Mouse (Mus musculus) spleen, adult 12 weeks (tissue): ENCODE measurements around the gene Cidec.

Source experiments
- DNase-seq: peaks from one replicate; pipeline ENCODE4 v3.0.0; 2022; ENCODE audit warnings: low spot score

Gene Cidec

DNA sequence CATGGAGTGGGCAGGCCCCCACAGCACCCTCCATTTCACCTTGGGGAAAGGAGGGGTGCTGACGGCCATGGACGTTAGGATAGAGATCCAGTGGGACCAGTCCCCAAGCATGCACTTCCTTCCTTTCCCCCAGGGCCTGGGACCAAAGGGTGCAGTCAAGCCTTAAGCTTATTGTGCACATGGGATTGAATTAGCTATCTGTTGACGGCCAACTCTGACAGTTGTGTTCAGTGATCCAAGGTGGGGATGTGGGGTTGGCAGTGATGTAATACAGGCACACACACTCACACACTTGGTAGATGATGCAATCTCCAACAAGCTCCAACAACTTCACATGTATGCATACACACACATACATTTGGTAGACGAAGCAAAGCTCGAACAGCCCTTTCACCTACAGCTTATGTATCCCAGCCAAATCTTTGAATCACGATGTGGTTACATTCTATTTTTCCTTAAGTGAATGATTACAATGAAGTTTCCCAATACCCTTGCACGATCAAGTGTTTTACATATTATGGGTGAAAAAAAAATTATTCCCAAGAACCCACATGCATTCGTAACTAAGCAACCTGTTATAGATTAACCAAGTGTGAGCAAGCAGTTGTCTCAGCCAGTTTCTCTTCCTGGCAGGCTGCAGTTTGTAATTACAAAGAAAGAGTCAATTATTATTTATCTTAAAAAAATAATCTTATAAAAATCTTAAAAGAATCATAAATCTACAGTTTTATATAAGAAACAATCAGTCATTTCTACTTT lies 8.8 kb upstream of the Cidec start:
- DNase-seq = no peak

GRCm38 (mm10) chr6:113443091-113443490 lies 7.5 kb upstream of the Cidec start:
- DNase-seq = no peak

DNA sequence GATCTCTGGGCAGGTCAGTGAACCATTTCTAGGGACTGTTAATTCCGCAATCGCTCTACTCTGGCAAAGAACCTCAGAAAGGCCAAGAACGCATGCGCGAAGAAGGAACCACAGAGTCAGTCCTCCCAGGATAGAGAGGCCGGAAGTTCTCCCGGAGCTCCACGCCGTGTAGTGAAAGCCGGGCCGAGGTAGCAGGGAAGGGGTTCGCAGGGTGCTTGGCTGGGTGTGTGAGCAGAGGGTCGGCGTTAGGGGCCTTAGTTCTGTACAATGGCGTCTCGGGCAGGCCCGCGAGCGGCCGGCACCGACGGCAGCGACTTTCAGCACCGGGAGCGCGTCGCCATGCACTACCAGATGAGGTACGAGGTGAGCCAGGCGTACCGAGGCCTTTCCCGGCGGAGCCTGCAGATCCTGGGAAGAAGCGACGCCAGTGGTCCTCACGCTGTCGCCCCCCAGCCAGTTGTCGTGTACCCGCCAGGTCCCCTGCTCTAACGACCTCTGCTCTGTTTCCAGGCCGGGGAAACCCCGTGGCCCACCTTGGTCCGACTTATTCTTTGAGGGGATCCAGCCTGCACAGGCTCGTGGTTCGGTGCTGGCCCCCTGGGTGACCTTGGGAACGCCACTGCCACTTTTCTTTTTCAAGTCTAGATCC lies 7.0 kb upstream of the Cidec start, which contains the start of gene Jagn1:
Jagn1 (plus strand) TSS at position 128 of the 649 bp plus-strand sequence.
- DNase-seq = peak; percentile 84

DNA sequence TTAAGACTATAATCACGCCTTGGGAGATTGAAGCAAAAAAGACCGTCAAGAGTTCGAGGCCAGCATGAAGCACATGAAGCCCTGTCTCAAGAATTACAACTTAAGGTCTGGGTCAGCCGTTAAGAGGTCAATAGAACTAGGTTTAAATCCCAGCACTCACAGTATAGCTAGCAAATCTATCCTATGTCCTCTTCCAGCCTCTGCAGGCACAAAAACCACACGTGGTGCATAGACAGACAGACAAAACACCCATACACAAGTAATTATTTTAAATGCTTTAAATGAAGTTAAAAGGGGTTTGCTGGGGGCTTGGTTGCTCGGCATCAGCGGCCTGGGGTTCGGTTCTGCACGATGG lies 6.5 kb upstream of the Cidec start:
- DNase-seq = no peak

GRCm38 (mm10) chr6:113441147-113441680 lies 5.7 kb upstream of the Cidec start:
- peak; percentile 73 for DNase-seq

DNA sequence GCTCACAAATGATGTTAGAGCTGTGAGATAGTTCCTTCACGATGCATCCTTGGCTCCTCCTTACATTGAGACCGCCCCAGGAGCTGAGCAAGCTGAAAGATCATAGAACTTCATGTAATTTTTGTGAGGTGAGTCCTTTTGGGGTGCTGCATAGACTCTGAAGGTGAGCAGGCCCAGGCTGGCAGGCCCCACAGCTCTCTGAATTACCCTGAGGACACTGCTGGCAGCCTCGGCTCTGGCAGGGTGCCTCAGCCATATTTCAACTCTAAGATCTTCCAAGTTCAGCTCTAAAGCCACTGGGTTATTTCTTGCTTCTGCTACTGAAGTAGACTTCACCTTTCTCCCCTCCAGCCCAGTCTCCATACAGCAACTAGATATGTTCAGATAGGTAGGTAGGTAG lies 5.1 kb upstream of the Cidec start:
- DNase-seq = no peak

GRCm38 (mm10) chr6:113438721-113439430 lies 3.3 kb upstream of the Cidec start:
- DNase-seq = no peak

- no peak for DNase-seq
Observed at GRCm38 (mm10) chr6:113437135-113437534, 1.6 kb upstream of the Cidec start.

DNA sequence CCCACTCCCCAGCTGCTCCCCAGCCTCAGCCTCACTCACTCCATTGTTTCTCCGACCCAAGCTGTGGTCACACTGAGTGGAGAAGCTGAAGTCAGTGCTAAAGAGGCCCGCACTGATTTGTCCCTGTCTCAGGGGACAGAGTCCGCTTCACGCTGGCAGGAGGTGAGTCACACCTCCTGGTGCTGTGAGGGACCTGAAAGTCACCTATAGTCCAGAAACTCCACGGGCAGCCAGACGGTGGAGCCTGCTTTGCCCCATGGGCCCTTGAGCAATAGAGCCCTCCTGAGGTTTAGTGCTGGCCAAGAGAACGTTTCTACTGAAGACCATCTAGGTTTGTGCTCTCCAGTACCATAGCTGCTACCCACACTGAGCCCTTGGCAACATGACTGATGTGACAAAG lies 869 bp downstream of the Cidec start:
- DNase-seq = no peak

DNA sequence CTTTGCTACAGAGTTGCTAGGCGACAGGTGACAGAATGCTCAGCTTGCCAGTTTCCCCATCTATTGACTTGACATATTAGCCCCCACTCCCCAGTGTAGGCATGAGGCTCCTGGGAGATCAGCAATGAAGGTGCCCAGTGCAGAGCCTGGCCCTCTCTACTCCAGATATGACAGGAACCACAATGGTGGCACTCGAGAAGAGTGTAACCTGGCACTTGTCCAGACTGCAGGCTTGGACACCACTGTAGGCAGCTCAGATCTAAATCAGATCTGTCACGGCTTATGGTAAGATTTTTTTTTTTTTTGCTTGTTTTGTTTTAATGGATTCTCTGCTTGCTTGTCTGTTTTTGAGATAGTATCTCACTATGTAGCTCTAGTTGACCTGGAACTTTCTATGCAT lies 1.9 kb downstream of the Cidec start:
- no peak for DNase-seq

- no peak for DNase-seq
Observed at GRCm38 (mm10) chr6:113431801-113432200, 3.8 kb downstream of the Cidec start.

DNA sequence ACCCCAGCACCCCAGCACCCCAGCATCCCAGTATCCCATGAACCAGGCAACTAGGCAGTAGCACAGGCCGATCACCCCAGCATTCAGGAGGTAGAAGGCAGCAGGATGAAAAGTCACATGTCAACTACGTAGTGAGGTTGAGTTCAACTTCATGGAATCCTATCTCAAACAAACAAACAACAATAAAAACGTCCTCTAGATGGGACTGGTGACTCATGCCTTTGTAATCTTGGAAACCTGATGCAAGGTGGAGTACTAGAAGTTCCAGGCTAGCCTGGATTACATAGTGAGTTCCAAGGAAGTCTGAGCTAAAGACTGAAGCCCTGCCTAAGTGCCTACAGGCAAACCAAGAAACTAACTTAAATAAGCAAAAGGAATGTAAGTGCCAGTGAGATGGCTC lies 4.7 kb downstream of the Cidec start:
- DNase-seq = no peak

DNA sequence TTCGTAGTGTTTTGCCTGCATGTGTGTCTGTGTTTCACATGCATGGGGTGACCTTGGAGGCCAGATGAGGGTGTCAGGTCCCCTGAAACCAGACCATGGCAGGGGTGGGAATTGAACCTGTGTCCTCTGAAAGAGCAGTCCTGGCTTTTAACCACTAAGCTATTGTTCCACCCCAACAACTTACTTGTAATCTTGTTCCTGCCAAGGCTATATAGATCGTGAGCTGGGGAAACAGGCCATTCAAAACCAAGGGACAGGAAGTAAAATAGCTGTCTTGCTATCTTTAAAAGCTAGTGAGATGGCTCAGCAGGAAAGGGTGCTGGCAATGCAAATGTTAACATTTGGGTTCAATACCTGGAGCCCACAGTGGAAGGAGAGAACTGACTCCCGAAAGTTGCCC lies 5.6 kb downstream of the Cidec start:
- no peak for DNase-seq

- no peak for DNase-seq
Observed at GRCm38 (mm10) chr6:113428006-113428405, 7.6 kb downstream of the Cidec start.

GRCm38 (mm10) chr6:113427397-113427796 lies 8.2 kb downstream of the Cidec start:
- DNase-seq = peak; percentile 29

DNA sequence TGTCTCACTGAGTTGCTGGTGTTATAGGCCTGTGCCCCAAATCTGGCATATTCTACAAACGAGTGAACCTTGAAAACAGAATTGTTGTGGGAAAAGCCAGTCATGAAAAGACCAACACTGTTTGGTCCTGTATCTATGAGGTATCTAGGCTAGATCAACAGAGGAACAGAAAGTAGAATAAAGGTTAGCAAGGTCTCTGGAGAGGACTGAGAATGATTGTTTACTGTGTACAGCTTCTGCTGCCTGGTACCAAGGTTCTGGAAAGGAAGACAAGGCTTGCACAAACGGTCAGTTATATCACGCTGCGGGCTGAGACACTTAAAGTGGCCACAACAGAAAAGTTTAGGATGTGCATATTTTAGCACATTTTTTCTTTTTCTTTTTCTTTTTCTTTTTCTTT lies 8.9 kb downstream of the Cidec start:
- DNase-seq = no peak

DNA sequence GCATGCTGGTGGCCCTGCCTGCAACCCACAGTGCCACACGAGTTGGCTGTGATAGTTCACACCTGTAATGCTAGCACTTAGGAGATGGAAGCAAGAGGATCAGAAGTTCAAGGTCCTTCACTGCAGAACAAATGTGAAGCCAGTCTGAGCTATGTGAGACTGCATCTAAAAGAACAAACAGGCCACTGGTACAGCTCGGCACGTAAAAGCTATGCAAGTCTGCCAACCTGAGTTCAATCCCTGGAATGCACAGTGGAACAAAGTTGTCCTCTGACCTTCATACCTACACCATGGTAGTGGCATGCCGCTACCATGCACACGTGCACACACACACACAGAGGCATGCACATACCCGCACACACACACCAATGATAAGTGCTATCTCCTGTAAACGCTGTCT lies 11.4 kb downstream of the Cidec start:
- DNase-seq = no peak

GRCm38 (mm10) chr6:113423000-113423399 lies 12.6 kb downstream of the Cidec start:
- DNase-seq = no peak

DNA sequence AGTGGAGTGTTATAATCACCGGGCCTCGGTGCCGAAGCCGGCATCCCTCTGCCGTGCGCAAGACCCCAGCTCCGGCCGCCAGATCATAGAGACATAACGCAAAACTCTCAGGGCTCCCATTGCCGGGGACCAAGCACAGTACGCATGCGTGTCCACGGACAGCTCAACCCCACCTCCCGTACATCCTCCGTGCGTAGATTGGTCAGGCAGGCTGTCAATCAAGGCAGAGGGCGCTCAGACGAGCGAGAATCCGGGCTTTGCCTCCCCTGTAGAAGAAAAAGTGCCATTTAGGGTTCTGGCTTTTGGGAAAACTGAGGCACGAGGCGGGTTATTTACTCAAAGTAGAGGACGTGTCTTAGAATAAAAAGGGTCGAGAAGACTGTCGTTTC lies 16.4 kb downstream of the Cidec start, which contains the start of gene Rpusd3:
Rpusd3 (minus strand) TSS at position 142 of the 389 bp plus-strand sequence.
- DNase-seq = peak; percentile 95

DNA sequence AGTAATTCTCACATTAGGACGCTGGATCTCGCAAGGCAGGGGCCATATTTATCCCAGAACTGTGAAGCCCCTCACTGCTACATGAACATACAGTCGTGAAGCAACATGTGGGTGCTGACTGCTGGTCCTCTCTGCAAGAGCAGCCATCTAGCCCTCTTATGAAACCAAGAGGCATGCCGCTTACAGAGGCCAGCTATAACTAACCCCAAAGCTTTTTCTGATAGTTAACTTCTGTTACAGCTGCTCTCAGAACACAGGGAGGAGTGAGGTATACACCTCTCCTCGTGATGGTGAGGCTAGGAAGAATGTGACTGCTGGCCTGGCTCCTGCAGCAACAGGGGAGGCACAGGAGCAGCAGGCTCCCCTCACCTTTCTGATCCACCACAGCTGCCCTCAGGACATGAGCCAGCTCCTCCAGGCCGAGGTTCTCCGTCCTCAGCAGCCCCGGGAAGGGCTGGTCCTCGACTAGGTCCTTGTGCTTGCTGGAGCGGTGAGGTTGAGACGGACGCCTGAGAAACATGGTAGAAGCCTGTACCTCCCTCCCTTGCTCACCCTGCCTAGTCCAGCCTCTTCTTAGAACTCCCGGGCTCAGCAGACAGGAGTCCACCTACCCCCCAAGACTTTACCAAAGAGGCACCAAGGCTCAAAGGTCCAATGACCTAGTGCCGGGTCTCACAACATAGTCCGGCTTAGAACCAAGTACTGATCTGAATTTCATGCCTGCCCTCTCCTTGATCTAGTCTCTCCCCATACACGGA lies 16.9 kb downstream of the Cidec start:
- no peak for DNase-seq

DNA sequence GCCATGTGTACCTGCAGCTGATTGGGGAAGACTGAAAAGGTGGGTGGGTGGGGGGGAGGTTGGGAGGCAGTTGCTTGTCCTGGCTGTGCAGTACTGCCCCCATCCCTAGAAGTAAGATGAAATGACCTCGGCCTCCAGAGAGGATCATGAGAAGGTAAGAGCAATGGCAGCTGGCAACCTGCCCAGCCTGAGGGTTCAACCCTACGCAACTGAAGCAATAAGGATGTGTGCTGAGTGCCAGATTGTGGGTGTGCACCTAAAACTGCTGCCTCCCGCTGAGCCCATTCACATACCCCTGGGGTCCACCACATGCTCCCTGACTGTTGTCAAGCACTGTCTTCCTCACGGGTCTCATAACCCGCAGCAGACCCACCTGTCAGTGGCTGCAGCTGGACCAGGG lies 19.1 kb downstream of the Cidec start:
- DNase-seq = no peak

- DNase-seq = no peak
Observed at GRCm38 (mm10) chr6:113410001-113410400, 25.6 kb downstream of the Cidec start.
